Mouse (Mus musculus): Measurements from ENCODE around the gene Mier2.

The Mier2 gene

DNA sequence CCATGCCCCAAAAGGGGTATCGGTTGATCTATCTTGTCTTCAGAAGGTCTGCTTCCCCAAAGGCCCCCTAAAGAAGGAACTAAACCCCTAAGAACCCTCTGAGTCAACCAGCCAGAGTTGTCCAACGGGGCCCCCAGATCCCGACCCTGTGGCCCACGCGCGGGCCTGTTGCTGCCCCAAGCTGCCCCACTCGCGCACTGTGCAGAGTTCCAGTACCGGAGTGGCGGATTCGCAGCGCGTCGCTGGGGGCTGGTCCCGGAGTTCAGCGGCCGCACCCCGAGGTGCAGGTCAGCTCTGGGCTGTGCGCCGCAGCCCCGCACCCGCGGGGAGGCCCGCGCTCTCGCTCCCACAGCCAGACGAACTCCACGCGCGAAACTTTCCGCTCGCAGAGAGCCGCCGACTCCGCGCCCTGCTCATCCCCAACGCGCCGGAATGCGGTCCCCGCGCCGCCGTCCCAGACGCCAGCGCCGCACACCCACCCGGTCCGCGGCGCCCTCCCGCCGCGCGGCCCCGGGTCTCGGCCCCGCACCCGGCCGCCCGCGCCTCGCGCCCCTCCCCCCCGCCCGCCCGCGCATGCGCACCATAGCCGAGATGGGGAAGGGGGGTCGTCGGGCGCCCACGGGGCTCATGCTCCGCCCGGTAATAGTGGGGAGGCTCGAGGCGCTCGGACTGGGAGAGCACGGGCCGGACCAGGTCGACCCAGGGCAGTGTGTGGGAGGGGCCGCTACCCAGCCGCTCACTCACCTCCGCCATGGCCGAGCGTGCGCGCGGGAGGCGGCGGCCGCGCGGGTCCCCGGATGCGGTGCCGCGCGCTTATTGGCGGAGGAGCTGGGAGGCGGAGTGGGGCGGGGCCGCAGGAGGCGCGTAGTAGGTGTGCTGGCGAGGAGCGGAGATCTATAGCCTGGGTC, at the start of gene Mier2:
TSS of gene Mier2 (minus strand) at position 870 of the 908 bp plus-strand sequence.
- peak in 1 of 2 experiments; percentile 28 for DNase-seq (ENCODE audit: low read depth in 1 of 2, low spot score in 2 of 2)

DNA sequence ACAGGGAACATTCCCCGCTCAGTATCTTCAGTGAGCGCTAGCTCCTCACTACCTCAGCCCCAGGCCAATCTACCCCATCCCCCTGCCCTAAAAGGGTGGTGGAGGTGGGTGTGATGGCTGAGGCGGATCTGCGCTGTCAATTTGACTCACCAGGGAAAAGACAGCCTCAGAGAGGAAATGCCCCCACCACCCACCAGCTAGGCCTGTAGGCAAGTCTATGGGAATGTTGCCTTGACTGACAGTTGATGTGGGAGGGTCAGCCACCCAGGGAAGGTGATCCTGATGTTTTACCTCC, 42.9 kb upstream of the Mier2 start:
- DNase-seq (ENCODE audit: low read depth in 1 of 2, low spot score in 2 of 2) = no peak

- no peak for DNase-seq (ENCODE audit: low read depth in 1 of 2, low spot score in 2 of 2)
These were observed 42.3 kb upstream of the Mier2 start for GRCm38 (mm10) chr10:79597051-79597935.

DNA sequence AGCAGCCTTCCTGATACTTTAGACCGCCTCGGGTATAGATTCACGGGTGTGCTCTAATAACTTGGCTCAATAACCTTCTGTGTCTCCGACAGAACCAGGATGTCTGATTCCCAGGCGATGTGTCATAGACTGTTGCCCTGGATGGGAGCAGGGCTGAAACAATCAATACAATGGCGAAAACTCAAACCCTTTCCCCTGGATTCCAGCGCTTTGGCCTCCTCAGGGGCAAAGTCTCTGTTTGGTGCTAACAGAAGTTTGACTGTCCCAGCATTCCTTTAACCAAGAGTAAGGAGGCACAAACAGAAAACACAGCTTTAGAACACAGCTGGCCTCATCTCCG, 40.6 kb upstream of the Mier2 start:
- DNase-seq (ENCODE audit: low read depth in 1 of 2, low spot score in 2 of 2) = no peak

DNA sequence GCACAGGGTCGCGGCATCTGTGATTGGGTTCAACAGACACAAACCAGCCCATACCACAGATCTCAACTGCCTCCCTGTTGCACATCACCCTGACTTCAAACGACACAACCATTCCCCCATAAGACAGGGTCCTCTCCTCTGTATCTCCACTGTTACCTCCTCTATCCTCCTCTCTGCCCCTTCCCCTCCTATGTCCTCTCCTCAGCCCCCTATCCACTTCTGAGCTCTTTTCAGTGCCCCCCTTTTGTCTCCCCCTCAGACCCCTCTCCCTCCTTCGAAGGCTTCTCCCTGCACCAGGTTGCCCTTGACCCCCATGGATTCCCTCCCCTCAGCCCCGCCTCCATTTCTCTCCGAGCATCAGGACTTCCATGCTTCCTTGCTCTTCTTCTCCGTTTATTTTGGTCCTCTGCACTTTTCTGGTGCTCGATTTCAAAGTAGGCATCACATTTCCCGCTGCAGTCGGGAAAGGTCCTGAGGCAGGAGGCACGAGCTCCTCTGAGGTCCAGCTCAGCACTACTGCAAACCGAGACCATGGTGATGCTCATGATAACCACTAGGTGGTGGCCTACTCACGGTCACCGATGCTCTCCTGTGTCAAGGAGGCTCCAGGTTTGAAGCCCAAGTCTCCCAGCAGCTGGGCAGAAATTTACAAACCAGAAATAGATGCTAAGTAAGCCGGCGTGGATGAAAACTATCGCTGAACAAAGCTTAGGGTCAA, 40.0 kb upstream of the Mier2 start:
- no peak for DNase-seq (ENCODE audit: low read depth in 1 of 2, low spot score in 2 of 2)

DNA sequence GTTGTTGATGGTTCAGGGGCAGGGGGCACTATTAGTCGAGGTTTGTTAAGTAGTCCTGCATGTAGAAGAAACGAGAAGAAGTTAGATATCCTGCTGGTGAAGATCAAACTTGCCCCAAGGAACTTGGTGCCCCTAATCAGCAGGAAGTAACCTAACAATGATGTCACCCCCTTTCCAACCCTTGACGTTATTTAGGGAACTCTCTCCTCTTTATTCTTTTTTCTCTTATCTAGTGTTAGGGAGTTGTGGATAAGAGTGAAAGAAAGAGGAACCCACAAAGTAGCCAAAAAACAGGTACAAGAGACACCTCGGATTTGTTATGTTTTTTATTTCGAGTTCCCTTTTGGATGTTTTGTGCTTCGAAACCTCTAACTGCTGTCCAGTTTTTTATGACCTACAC, 39.1 kb upstream of the Mier2 start:
- DNase-seq (ENCODE audit: low read depth in 1 of 2, low spot score in 2 of 2) = no peak

DNA sequence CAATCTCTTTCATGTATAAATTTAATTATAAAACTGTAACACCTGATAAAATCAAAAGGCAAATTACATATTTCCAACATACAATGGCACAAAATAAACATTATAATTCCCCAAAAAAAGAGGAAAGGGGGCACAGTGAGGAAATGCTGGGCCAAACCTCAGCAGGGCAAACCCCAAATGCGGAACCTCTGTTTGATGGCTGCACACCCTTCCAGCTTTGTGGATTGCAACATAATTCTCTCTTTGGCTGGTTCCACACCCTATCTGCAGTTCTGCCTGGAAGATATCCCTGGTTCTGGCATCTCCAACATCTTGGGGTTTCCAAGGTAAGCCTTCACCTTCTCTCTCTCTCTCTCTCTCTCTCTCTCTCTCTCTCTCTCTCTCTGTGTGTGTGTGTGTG, 35.7 kb upstream of the Mier2 start:
- DNase-seq (ENCODE audit: low read depth in 1 of 2, low spot score in 2 of 2) = no peak

DNA sequence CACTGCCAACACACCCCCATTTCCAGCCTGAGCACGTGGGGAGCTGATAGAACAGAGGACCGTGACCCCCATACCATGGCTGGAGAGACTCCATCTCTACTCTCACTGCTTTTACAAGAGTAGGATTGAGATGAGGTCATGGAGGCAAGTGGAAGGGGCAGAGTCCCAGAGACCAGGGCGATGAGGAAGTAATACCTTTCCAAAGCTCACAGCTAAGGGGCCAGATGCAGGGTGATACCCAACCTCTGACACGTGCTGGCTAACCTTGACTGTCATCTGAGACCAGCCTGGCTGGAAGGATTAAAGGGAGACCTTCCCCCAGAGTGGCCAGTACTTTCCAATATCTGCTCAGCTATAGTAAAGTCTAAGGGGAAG, 32.7 kb upstream of the Mier2 start:
- DNase-seq (ENCODE audit: low read depth in 1 of 2, low spot score in 2 of 2) = no peak

- no peak for DNase-seq (ENCODE audit: low read depth in 1 of 2, low spot score in 2 of 2)
These were observed 32.2 kb upstream of the Mier2 start, which contains the start of gene Theg for GRCm38 (mm10) chr10:79587061-79587751. Theg (minus strand) TSS chr10:79587331.

DNA sequence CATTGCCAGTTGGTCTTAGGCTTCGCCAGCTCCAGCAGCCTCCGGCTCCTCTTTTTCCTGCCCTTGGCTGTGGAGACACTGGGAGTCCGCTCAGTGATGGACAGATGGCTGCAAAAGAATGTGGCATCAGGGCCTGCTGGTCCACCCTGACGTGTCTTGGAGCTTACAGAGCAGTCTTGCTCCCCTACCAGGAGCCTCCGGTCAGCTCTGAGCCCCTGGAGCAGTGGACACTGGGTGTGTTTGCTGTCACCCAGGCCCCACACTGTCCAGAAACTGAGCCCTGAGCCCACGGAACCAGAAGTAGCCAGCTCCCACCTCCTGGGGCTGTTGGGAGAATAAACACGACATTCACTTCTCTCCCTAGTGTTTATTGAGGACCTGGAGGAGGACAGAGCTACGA, 31.2 kb upstream of the Mier2 start:
- DNase-seq (ENCODE audit: low read depth in 1 of 2, low spot score in 2 of 2) = no peak

DNA sequence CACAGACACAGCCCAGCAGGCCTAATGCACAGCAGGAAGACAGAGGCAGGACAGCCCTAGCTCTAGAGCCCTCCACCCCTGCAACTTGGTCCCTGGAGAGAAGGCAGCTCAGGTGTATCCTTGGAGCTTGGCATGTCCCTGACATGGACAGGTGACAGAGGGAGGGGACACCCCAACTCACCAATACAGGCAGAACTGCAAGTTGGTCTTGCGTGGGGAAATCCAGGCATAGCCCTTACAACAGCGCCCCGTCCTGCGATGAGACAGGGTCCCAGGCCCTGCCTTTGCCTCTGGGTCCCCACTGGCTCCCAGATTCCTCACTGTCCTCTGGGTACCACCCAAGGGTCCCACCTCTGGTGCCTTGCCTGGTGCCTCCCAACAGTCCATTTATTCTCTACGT, 30.7 kb upstream of the Mier2 start:
- no peak for DNase-seq (ENCODE audit: low read depth in 1 of 2, low spot score in 2 of 2)

- no peak for DNase-seq (ENCODE audit: low read depth in 1 of 2, low spot score in 2 of 2)
These were observed 30.1 kb upstream of the Mier2 start for GRCm38 (mm10) chr10:79585136-79585535.

DNA sequence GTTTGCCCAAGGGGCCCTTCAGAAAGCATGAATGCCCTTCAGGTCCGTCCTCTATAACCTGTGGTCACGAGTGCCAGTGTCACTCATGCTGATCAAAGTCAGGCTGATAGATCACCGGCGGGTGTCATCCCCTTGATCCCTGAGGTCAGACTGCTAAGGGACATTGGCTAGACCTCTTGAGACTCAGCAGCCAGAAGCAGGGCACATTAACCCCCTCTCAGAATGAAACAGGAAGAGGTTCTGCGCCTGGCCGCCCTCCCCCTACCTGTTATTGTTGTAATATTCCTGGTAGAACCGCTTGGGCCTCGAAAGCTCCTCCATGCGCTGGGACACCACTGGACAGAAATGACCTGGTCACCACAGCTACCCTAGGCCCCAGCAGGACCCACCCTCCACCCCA, 29.4 kb upstream of the Mier2 start:
- DNase-seq (ENCODE audit: low read depth in 1 of 2, low spot score in 2 of 2) = no peak

GRCm38 (mm10) chr10:79584021-79584420, 29.0 kb upstream of the Mier2 start:
- DNase-seq (ENCODE audit: low read depth in 1 of 2, low spot score in 2 of 2) = no peak

DNA sequence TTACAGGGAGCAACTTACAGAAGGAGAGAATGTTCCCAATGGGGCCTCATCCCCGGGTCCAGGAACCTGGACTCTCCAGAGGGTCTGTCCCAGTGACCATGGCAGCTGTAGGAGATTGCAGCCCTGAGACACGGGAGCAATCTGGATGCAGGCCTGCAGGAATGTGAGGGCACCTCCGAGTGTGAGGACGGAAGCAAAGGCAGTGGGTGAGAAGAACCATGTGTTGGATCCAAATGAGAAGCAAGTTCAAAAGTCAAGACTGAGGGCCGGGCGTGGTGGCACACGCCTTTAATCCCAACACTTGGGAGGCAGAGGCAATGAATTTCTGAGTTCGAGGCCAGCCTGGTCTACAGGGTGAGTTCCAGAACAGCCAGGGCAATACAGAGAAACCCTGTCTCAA, 26.5 kb upstream of the Mier2 start:
- no peak for DNase-seq (ENCODE audit: low read depth in 1 of 2, low spot score in 2 of 2)

GRCm38 (mm10) chr10:79580811-79581210, 25.8 kb upstream of the Mier2 start:
- peak; percentile 9 to 24 for DNase-seq (ENCODE audit: low read depth in 1 of 2, low spot score in 2 of 2)

- no peak for DNase-seq (ENCODE audit: low read depth in 1 of 2, low spot score in 2 of 2)
These were observed 25.4 kb upstream of the Mier2 start for GRCm38 (mm10) chr10:79580356-79580755.

DNA sequence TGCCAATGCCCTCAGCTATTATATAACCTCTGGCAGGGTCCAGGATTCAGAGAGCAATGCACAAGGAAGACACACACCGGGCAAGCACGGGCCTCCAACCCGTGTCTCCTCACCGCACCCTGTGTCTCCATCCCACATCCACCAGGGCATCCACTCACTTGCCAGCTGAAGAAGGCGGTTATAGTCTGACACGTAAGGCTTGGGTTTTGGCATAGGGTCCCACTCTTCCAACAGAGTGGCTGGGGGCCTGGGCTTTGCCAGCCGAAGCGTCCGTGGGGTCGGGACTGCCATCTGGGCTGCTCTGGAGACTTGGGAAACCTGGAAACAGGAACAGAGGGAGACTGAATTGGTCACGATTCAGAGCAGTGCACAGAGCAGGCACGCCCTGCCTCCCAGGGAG, 24.8 kb upstream of the Mier2 start:
- no peak for DNase-seq (ENCODE audit: low read depth in 1 of 2, low spot score in 2 of 2)

- no peak for DNase-seq (ENCODE audit: low read depth in 1 of 2, low spot score in 2 of 2)
These were observed 23.9 kb upstream of the Mier2 start for GRCm38 (mm10) chr10:79578891-79579290.

- DNase-seq (ENCODE audit: low read depth in 1 of 2, low spot score in 2 of 2) = no peak
These were observed 23.3 kb upstream of the Mier2 start for GRCm38 (mm10) chr10:79578276-79578675.

DNA sequence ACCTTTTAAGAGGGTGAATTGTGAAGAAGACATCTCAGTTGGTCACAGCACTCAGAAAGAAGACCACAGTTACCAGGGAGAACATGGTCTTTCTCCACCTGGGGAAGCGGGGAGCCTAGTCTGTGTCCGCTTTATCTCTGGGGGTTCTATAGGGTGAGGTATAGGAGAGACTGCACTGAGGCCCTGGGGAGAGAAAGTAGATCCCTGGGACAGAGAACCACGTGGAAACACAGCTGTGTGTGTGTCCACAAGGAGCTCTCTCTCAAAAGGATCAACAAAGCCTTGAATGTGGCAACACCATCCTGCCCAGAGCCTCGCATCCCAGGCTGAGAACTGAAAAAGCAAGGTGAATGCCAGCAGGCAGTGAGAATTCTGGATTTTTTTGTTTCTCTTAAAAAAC, 22.4 kb upstream of the Mier2 start:
- DNase-seq (ENCODE audit: low read depth in 1 of 2, low spot score in 2 of 2) = no peak
